Mouse (Mus musculus): ENCODE data around the gene Dusp3.
"Not testable (repeated sequence)": the region's sequence is repeated elsewhere in the genome, so short reads cannot be mapped to it uniquely, and the experiment has no call there.

The Dusp3 gene

DNA sequence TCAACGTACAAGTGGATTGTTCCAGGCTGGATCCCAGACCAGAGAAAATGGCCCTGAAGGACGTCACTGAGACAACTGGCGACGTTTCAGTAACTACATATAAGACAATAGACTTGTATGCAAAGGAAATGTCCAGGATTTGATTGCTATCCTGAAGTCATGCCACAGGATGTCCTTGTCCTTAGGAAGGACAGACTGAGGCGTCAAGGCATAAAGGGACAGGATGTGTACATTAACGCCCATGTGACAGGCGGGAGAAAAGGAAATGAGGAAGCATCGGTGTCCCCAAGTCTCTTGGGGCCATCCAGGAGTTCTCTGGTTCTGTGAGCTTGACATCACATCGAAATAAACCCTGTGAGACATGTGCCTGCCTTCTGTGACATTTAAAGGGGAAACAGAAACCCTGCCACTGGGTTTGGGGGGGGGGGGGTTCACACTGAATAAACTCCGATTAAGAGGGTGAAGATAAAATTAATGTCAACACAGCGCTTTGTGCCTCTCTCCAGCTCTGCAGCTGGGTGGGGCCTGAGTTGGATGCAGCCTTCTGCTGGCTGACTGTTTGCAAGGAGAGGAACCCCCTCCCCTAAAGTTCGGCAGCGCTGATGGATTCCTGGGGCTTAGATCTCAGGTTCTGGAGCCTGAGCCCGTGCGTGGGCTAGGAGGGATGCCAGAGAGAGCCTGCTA is 22.3 kb upstream of the Dusp3 start:
- DNase-seq, result no peak

DNA sequence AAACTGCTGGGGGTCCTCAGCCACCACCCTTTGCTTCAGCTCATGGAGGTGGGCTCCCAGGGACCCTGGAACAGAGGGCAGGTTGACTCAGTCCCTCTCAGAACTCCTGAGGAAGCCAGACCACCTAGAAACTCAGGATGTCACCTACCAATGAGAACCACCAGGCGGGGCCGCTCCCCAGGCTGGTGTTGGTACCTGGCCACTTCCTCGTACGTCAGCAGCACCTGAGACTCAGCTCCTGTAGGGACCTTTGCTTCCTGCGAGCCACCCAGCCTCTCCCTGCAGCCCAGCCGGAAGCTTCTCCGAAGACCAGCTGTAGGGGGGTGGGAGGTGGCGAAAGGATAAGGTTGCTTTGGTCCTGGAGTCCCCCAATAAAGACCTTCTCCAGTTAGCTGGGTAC is 21.6 kb upstream of the Dusp3 start:
- no peak for DNase-seq

DNA sequence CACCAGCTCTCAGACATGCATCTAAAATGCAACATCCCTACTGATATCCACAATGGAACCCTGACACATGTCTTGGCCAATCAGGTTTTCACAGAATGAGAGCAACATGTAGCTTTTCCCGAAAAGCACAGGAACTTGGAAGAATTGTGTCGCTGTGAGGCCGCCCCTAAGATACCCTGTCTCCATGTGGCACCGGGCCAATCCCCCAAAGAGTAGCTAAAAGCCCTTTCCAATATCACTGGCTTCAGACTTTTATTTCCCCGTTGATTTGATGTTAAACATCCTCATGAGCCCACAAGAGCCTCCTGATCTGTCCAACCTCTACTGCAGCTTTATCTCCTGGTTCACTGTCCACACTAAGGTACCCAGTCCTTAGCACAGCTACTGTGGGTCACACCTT is 19.9 kb upstream of the Dusp3 start:
- no peak for DNase-seq

DNA sequence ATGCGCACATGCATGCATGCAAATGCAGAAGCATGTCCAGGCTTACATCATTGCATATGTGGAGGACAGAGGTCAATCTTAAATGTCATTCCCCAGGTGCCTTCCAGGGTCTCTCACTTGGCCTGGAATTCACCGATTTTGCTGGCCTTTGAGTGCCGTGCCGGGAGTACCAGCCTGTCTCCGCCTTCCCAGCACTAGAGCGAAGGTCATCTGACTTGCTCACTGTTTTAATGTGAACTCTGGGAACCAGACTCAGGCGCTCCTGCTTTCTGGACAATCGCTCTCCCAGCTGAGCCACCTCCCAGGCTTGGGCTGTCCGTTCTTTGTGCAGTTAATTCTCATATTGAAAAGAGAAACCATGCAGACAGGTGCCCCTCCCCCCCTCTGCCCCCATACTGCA is 19.5 kb upstream of the Dusp3 start:
- DNase-seq, result no peak

DNA sequence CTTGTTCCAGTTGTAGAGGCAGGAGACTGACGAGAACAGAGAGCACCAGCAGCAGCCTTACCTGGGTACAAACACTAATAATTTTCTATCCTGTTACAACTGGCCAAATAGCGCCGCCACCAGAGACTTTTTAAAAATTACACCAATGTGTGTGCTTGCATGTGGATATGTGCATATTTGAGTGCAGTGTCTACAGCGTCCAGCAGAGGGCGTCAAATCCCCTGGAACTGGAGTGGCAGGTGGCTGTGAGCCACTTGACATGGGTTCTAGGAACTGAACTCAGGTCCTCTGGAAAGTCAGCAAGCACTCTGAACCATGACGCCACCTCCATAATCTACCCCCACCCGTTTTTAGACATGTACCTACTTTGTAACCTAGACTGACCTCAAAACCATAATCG is 17.4 kb upstream of the Dusp3 start:
- no peak for DNase-seq

DNA sequence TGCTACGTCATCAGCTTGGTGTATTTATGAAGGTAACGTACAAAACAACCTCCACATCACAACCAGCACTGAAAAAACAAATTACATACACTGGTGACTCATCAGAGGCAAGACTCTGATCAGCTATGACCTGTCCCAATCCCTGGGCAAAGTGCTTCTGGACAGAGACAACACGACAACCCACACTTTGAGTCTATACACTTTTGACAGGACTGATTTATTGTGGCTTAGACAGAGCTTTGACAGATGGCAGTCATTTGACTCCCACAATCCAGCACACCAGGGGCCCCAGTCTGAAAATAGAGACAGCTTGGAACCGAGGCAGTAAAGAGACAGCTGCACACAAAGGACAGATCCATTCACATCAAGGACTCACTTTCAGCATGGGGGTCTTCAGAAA is 12.7 kb upstream of the Dusp3 start:
- no peak for DNase-seq

DNA sequence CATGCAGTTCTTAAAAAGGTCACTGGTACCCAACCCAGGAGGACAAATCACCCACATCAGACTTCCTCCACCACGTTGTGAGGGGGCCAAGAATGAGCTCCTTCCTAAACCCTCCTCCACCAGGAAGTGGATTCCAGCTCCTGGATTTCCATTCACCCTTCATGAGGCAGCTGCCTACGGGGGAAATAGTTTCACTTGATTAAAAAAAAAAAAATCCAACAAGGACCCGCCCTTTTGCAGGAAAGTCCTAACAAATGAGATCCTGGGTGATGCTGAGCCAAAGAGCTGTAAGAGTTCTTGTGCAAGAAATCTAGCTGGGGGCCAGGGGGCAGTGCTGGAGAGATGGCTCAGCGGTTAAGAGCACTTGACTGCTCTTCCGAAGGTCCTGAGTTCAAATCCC is 11.4 kb upstream of the Dusp3 start:
- DNase-seq, result no peak

DNA sequence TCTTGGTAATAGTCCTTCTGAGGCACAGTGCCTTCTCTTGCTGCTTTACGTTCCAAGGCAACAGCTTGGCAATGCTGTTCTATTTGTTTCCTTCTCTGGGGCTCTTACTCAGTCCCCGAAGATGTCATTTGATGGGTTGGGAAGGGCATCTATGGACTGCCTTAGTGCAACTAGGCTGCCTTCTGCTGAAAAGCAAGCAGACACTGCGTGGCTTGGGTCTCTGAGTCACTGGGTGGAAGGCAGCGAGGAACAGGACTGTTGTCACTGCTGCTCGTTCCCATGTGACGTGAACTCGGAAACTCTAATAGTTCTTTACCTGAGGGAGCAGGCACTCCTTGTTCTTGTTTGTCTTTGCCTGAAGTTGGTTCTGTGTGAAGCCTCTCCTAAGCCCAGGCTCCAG is 9.1 kb upstream of the Dusp3 start:
- no peak for DNase-seq

DNA sequence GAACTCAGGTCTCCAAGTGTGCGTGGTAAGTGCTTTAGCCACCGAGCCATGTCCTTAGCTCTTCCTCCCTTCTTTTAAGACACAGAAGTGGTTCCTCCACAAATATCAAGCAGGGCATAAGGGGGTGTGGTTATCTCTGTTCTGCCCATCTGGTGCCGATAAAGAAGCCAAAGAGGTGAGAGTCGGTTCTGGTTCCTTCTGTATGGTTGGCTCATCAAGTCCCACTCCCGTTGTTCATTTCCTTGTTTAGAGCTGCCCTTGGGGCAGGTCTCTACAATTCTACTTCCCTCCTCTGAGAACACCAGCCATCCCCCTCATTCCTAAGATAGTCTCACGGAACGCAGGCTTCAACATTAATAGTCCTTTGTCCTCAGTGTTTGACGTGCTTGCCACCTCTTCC is 7.3 kb upstream of the Dusp3 start:
- no peak for DNase-seq

DNA sequence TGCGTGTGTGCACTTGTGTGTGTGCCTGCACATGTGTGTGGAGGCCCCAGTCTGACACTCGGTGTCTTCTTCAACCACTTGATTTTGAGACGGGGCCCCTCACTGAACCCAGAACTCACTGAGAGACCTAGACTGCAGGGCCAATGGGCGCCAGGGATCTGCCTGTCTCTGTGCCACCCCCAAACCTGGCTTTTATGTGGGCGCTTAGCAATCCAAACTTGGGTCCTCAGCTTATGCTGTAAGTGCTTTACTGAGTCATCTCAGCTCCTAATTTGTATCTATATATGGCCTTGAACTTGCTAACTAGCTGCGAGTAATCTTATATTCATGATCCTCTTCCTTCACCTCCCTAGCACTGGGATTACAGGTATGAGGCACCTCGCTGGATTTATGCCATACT is 5.6 kb upstream of the Dusp3 start:
- DNase-seq, result no peak

DNA sequence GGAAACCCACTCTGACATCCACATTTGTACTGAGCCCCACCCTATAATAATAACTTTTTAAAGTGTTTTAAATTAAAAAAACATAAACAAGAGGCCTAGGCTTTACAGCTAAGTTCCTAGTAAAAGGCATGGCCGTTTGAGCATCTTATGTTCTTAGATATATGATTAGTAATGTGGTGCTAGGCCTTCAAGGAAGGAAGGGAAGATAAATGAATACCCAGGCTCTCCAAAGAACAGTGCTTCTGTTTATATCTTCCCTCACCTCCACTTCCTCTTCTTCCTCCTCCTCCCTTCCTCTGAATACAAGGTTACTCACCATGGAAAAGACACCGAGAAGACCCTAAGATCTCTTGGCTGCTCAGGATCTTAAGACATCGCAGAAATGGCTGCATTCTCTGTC is 5.0 kb upstream of the Dusp3 start:
- DNase-seq, result no peak

DNA sequence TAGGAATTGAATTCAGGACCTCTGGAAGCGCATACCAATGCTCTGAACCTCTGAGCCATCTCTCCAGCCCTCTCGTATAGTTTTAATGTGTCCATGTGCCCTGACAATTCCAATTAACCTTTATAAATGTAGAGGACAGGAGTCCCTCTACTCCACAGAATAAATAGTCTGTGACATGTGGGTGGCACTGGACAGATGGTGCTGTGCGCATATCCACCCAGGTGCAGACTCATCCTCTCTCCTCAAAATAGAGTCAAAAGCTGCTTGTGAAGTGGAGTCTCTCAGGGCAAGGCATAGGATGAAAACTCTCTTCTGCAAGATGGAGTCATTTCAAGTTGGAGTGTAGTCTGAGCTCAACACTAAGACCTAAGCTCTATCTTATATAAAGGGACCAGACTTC is 3.4 kb upstream of the Dusp3 start:
- no peak for DNase-seq

DNA sequence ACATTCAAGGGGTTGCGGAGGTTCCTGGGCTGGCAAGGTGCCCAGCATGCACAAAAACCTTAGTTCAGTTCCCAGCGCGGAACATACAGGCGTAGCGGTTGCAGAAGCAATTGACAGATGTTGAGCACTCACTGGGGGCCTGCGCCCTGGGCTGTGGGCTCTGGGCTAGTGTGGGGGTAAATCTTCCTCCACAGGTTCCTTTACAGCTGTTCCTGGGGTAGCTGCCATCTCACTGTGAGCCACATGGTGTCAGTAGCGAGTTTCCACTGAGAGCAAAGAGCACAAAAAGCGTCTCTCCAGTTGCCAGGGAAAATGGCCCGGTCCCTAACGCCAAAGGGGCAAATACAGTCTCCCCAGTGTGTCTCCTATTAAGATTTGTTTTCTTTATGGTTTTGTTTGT is 823 bp downstream of the Dusp3 start:
- DNase-seq, result peak; percentile 88

DNA sequence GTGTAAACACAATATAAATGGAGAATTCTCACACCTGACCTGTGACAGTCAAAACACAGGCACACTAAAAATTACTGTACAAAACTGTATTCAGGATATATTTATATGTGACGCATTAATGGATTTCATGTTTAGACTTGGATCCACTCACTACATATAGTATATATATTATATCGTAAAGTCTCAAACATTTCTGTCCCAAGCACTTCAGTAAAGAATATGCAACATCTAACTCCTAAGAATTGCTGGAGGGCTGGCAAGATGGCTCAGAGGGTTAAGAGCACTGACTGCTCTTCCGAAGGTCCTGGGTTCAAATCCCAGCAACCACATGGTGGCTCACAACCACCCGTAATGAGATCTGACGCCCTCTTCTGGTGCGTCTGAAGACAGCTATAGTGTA is 1.4 kb downstream of the Dusp3 start:
- not testable (repeated sequence) for DNase-seq

DNA sequence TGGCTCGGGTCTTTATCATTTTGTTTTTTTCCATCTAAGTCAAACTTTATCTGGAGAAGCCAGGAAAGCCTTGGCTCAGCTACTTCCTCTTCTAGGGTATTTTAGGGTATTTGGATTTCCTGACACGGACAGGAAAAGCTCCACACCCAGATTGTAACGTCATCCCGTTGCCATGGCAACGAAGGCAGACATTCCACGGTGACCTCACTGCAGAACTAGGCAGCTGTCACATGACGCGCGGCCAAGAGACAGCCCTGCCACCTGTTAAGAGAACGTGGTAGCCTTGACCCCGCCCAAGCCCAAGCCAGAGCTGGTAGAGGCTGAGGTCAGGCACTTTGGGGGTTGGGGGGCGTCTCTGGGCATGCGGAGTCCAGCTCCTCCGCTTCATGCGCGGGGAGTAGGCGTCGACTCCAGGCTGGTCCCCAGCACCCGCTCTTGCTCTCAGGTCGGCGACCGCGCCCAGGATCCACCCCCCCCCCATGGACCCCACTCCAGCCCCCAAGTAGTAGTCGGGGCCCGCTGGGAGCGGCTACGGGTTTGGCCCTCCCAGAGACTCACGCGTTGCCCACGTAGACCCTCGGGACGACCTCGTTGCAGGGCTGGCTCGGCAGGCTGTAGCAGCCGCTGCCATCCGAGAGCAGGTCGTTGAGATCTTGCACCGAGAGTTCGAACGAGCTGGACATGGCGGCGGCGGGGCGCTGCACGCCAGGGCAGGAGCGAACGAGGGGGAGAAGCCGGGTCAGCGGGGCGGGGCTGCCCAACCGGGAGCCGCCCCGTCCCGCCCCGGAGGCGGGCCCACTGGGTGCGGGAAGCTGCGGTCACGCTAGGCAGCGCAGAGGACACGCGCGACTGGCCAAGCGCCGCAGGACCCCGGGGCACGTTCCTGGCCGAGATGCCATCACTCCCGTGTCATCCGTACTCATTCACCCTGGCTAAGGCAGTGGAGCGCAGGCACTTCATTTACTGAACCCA is 2.5 kb downstream of the Dusp3 start, which contains the start of gene Cfap97d1:
Cfap97d1 (plus strand) TSS at position 226 of the 972 bp plus-strand sequence.
- peak; percentile 97 for DNase-seq

DNA sequence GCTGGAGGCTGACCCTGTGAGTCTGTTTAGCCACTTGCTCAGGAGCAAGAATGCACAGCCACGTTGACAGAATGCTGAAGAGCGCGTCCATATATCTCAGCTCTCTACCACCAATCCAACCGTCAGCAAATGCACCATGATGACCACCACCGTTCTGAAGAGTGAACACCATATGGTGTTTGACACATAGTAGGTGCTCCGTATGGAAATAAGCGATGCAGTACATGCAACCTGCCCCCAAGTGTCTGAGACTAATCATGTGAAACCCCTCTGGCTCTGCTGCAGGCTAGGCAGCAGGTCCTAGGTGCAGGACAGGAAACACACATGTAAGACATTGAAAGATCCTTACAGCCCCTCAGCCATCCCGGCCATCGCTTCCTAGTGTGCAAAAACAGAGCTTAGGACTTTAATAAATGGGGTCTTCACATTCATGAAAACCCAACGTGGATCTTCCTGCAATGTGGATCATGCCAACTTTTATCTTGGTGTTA is 3.3 kb downstream of the Dusp3 start:
- peak; percentile 55 for DNase-seq

DNA sequence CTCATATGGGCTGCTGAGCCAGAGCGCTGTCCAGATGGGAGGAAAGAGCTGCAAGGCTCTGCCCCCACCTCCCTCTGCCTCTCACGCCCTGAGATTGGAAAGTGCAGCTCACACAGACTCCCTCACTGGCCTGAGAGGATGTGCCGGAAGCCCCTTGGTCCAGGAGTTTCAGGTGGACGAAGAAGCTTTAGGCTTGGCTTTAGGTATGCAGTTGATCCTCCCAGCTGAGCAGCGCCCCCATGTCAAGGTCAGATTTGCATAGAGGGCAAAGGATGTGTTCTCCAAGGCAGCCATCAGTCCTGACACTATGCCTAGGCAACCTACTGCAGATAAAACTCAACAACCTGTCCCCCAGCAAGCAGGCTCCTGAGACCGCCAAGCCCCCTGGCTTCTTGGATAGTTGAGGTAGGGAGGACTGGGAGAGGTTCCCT is 3.8 kb downstream of the Dusp3 start:
- DNase-seq, result peak; percentile 54

DNA sequence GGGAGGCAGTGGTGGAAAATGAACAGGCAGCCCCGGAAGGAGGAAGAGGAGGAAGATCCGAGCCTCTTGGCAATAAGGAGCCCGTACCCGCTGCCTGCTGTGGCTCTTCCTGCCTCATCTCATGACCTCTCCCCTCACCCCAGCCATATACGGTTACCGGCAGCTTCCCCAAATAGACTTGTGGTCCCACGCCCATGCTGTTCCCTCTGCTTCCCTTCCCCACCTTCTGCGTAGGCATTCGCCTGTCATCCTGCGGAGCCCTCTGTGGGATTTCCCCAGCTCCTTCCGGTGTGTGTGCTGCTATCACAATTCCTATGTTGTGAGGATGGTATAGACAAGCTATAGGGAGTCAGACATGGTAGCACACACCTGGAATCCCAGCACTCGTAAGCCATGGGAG is 5.0 kb downstream of the Dusp3 start:
- DNase-seq, result no peak

DNA sequence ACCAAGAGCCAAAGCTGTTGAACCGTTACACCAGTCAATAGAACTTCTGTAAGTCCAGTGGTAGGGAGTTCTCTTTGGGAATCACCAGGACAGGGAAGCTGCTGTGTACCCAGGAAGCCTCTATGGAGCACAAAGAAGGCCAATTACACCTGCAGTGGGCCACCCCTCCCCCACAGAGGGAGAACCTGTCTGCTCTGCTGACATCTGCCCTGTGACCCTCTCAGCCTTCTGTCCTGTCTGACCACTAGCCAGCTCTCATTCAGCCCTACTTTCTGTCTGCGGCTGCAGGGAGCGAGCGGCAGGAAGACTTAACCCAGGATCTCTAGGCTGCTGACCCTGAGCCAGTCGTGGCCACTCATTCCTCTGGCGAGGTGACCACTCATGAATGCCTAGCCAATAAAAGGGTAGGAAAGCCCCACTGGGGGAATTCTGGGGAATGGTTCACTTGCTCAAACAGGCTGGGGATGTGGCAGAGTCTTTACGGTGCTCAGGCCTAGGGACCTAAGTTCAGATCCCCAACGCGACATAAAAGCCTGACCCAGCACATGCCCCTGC is 6.1 kb downstream of the Dusp3 start:
- peak; percentile 44 for DNase-seq

DNA sequence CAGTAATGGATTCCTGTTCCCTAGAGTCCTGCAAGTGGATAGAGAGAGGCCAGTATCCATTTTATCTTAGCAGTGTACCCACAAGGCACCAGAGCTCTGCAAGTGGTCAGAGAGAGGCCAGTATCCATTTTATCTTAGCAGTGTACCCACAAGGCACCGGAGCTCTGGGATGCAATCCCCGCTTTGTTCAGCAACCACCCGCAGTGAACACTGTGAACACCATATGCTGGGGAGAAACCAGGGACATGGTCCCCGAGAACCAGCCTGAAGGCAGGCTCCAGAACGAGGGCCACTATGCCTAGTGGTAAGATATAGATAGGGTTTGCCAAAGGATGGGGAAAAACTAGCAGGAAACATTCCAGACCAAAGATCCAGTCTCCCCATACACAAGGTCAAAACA is 7.7 kb downstream of the Dusp3 start:
- DNase-seq, result peak; percentile 56

DNA sequence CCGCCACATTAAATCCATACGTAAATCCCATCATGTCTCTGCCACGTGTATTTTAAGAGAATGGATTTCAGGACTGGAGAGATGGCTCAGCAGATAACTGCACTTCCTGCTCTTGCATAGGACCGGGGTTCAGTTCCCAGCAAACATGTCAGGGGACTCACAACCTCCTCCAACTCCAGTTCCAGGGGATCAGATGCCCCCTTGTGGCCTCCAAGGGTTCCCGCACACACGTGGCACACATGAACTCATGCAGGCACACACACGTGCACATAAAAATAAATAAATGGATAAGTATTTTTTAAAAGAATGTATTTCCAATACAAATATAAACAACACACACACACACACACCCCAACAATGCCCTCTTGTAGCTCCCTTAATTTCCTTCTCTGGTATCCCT is 9.9 kb downstream of the Dusp3 start:
- DNase-seq, result peak; percentile 31

DNA sequence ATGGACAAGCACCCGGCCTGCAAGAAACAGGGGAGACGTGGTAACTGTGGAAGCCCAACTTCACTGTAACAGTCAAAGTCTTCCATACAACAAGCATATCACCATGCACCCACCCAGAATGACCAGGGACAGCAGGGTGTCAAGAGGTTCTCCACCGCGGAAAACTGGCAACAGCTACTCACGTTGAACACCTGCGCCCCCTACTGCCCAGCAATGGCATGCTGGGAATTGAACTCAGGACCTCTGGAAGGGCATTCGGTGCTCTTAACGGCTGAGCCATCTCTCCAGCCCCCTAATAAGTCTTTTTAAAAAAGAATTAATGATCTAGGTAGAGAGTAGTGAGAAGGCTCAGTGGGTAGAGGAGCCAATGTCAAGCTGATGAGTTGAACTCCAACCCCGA is 11.9 kb downstream of the Dusp3 start:
- peak; percentile 27 for DNase-seq

DNA sequence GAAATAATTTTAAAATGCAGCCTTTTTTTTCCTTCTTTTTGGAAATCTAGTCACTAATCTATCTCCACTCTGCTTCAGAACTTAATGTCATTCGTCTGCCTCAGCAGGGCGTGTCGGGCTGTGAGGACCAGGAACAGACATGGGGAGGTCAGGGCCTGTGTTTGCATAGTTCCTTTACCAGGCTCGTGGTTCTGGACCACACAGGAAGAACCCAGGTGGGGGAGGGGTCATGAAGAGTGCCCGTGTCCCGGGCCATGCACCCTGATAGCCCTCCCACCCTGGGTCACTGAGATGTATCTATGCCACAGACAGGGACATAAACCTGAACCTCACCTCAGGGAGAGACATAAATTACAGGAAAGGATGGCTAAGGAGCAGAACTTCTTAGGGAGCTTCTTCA is 12.6 kb downstream of the Dusp3 start:
- peak; percentile 17 for DNase-seq

DNA sequence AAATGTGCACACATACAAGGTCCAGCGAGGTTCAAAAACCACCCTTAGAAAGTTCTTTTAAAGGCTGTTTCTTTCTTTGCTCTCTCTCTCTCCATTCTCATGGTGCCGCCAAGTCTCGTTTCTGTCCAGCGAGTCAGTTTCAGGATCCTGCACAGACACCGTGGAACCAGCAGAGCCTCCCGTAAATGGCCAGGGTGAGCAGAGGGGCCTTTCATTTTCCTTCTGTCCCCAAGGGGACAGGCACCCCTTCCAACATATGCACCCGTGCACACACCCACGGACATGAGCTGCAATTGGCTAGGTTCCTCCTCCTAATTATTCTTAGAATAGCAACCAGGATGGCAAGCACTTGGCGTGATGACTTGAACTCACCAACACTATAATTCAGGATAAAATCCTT is 13.3 kb downstream of the Dusp3 start:
- DNase-seq, result peak; percentile 2

Data from cerebellum, adult 9-11 months (tissue).